Mouse (Mus musculus): ENCODE measurements at regions not wholly inside any gene's neighbourhood (a gene's known extent, or its start where the extent isn't known, plus 50 kb on each side); places are given as distances from the start of the nearest gene placed in this dataset.

DNA sequence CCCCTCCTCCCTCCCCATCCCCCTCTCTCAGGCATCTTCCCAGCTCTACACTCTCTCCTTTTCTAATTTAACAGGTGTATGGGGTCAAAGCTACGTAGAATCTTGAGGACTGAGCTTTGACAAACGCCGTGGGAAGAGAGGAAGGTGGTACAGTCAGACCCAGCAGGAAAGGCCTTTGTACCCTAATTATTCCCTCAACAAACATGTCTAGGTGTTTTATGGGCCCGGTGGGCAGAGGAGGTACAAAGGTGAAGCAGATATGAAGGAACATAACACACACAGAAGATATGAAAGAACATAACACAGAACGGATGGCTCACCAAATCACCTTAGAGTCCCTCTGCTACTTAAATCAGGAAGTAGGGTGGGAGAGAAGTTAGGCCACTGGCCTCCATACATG lies 128.3 kb downstream of the Sox9 start:
- no peak for TF ChIP-seq POLR2A (IDR thresholded peaks at IDR 0.05; ENCODE audit: insufficient read depth, low read depth, low read length)
- TF ChIP-seq CTCF (IDR thresholded peaks at IDR 0.05; ENCODE audit: insufficient read depth, low read depth, low read length): no peak

All from olfactory bulb, adult 2 months (tissue).